Mouse (Mus musculus) NIH3T3 (cell line): ENCODE measurements at regions not wholly inside any gene's neighbourhood (a gene's known extent, or its start where the extent isn't known, plus 50 kb on each side); places are given as distances from the start of the nearest gene placed in this dataset.
"Not testable (repeated sequence)": the region's sequence is repeated elsewhere in the genome, so short reads cannot be mapped to it uniquely, and the experiment has no call there.

ENCODE experiments used
- DNase-seq: peaks from one replicate; pipeline ENCODE4 v3.0.0-alpha.2; 2012; ENCODE audit warnings: low read depth

GRCm38 (mm10) chr10:6182400-6182799 lies 260.2 kb upstream of the Rgs17 start:
- DNase-seq: no peak

DNA sequence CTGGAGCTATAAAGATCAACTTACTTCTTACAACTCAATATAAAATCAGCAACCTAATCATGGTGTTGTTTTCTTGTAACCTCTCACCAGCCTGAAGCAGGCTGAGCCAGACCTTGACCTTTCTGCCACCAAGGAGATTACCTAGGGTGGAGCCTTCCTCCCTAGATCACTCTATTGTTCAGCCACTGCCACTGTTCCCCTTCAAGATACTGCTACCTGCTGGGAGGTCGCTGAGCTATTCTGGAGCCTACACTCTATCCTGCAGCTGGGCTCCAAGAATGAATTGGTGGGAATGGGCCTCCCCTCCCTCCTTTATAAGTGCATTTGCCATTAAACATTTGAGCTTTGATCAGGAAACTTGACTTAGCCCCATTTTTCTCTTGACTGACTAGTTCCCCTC lies 242.1 kb upstream of the Rgs17 start:
- DNase-seq: not testable (repeated sequence)

- DNase-seq: no peak
Measured at GRCm38 (mm10) chr10:6156941-6157340, 234.7 kb upstream of the Rgs17 start.

DNA sequence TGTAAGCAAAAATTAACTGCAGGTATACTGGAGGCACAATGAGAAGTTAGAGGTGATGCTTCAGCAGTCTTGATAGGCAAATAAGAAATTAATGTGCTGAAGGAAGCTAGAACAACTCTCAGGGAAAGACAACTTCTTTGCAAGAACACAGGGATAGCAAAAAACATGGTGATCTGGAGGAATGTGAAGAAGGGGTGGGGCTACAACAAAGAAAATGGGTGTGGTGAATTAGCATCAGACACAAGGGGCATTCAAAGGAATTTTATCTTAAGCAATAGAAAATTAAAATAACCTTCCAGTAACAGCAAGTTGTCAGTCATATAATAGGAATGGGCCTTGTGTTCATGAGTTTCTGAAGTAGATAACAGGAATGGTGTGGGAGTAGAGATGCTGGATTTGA lies 211.9 kb upstream of the Rgs17 start:
- DNase-seq: no peak

DNA sequence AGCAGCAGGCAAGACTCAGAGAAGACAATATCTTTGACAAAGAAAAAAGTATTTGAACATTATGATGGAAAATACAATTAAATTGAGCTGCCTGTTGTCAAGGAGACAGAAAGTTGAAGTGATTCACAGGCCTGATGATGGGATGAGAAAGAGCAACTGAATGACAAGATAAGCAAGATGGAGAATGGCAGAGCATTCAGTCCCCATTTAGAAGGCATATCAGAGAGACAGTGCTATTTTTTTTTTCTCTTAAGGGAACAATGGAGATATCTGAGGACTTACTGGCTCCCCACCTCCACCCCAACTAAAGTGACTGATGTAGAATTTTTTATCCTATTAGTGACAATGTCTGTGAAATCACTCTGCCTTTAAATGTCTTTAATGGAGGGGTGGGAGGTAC lies 202.2 kb upstream of the Rgs17 start:
- not testable (repeated sequence) for DNase-seq

DNA sequence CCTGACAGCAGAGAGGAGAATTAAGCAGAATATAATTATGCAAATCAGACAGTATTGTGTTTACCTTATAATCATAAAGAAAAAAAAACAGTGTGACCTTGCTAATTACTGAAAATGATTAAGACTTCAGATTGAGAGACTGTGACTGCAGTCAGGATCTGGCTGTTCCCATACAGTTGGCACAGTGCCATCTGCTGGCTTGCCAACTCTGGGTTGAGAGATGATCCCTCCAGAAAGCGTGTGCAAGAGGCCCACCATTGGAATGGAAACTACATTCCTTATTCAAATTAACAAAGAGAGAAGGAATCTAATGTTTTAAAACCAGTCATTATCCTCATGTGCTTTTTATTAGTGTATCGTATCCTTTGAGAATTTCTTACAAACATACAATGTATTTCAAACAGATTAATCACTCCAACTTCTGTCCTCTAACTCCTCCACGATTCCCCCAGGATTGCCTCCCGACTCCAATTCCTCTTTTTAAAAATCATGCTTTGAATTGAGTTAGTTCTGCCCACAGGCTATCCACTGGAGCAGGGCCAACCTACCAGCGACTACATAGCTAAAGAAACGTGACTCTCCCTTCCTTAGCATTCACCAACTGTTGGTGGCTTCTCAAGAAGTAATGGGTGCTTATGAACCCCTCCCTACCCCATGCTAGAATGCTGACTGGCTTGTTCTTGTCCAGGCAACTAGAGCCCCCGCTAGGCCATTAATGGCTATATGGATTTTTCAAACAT lies 192.9 kb upstream of the Rgs17 start:
- DNase-seq: peak; percentile 23
